Mouse (Mus musculus): ENCODE measurements around the gene Atxn1l. TPM values are rescaled to one million over a fixed set of nuclear protein-coding genes. Genes with fewer than 3 reads are reported as not detected.

The Atxn1l gene
- polyA plus RNA-seq, 1 experiment from 2014 or later: 7.1 TPM

- ATAC-seq (ENCODE audit: insufficient number of reproducible peaks, low FRiP score, low TSS enrichment, low read depth): no peak
- Histone ChIP-seq H3K4me1 (peaks cover 8% of the 10 kb centered on the region), H3K36me3 (no peaks in the 10 kb centered on the region), H3K4me2 (replicated peaks) (no peak overlapping the region), H3K9ac (no peak overlapping the region), H3K4me3 (replicated peaks) (no peak overlapping the region), H3K9me3 (replicated peaks) (no peaks in the 10 kb centered on the region), H3K27me3 (0 out of 2 replicates have a peak, but pooled peaks cover 2% of the 10 kb centered on the region), H3K27ac (replicated peaks) (no peak overlapping the region)
- 68% methylated on average over 1 of the region's 1 CpGs for WGBS
Measured at GRCm38 (mm10) chr8:109697754-109698153, 39.8 kb downstream of the Atxn1l start.

GRCm38 (mm10) chr8:109694154-109694553 lies 43.4 kb downstream of the Atxn1l start:
- WGBS: 40% methylated on average over 6 of the region's 6 CpGs
- H3K9me3 ChIP-seq (replicated peaks): no peaks in the 10 kb centered on the region
- no peaks in the 10 kb centered on the region for H3K27me3 ChIP-seq
- no peaks in the 10 kb centered on the region for H3K36me3 ChIP-seq
- no peak overlapping the region for H3K9ac ChIP-seq
- 0 out of 2 replicates have a peak overlapping the region, but pooled peaks have one; percentile 86 for H3K27ac ChIP-seq (replicated peaks)
- ATAC-seq (ENCODE audit: insufficient number of reproducible peaks, low FRiP score, low TSS enrichment, low read depth): no peak
- H3K4me1 ChIP-seq: peaks cover 21% of the 10 kb centered on the region
- H3K4me2 ChIP-seq (replicated peaks): no peak overlapping the region
- H3K4me3 ChIP-seq (replicated peaks): peak overlapping the region; percentile 97; the same call in 1 of the 2 replicates

- Histone ChIP-seq H3K27me3 (no peaks in the 10 kb centered on the region), H3K9ac (peak within 1 kb of the TSS; percentile 96), H3K27ac (replicated peaks) (peak within 1 kb of the TSS; percentile 86), H3K4me1 (peaks cover 21% of the 10 kb centered on the region), H3K4me3 (replicated peaks) (peak within 1 kb of the TSS; percentile 97), H3K4me2 (replicated peaks) (peak within 1 kb of the TSS; percentile 83), H3K9me3 (replicated peaks) (no peaks in the 10 kb centered on the region), H3K36me3 (no peaks in the 10 kb centered on the region)
- peak; percentile 97 for ATAC-seq (ENCODE audit: insufficient number of reproducible peaks, low FRiP score, low TSS enrichment, low read depth)
- under 1% methylated on average over 57 of the region's 57 CpGs for WGBS
Measured at GRCm38 (mm10) chr8:109693146-109693900, 44.2 kb downstream of the Atxn1l start, which contains the start of gene Ist1. TSS of gene Ist1 (minus strand) at chr8:109693260.

GRCm38 (mm10) chr8:109692443-109693145 lies 44.9 kb downstream of the Atxn1l start:
- no peaks in the 10 kb centered on the region for H3K9me3 ChIP-seq (replicated peaks)
- under 1% methylated on average over 38 of the region's 38 CpGs for WGBS
- no peaks in the 10 kb centered on the region for H3K36me3 ChIP-seq
- H3K4me3 ChIP-seq (replicated peaks): peak overlapping the region; percentile 97
- H3K4me1 ChIP-seq: peaks cover 21% of the 10 kb centered on the region
- peak overlapping the region; percentile 96 for H3K9ac ChIP-seq
- no peaks in the 10 kb centered on the region for H3K27me3 ChIP-seq
- peak overlapping the region; percentile 59 for H3K4me2 ChIP-seq (replicated peaks)
- H3K27ac ChIP-seq (replicated peaks): peak overlapping the region; percentile 78
- peak; percentile 68 for ATAC-seq (ENCODE audit: insufficient number of reproducible peaks, low FRiP score, low TSS enrichment, low read depth)

- no peak overlapping the region for H3K27ac ChIP-seq (replicated peaks)
- H3K9me3 ChIP-seq (replicated peaks): no peaks in the 10 kb centered on the region
- H3K4me2 ChIP-seq (replicated peaks): peak overlapping the region; percentile 59
- H3K36me3 ChIP-seq: no peaks in the 10 kb centered on the region
- 38% methylated on average over 5 of the region's 5 CpGs for WGBS
- no peak for ATAC-seq (ENCODE audit: insufficient number of reproducible peaks, low FRiP score, low TSS enrichment, low read depth)
- H3K27me3 ChIP-seq: no peaks in the 10 kb centered on the region
- H3K9ac ChIP-seq: no peak overlapping the region
- peaks cover 21% of the 10 kb centered on the region for H3K4me1 ChIP-seq
- H3K4me3 ChIP-seq (replicated peaks): peak overlapping the region; percentile 97
Measured at GRCm38 (mm10) chr8:109691769-109692168, 45.8 kb downstream of the Atxn1l start.

- H3K4me1 ChIP-seq: peaks cover 12% of the 10 kb centered on the region
- no peak overlapping the region for H3K9ac ChIP-seq
- WGBS: 90% methylated on average over 5 of the region's 5 CpGs
- ATAC-seq (ENCODE audit: insufficient number of reproducible peaks, low FRiP score, low TSS enrichment, low read depth): no peak
- H3K27ac ChIP-seq (replicated peaks): no peak overlapping the region
- no peak overlapping the region for H3K4me2 ChIP-seq (replicated peaks)
- H3K27me3 ChIP-seq: no peaks in the 10 kb centered on the region
- H3K9me3 ChIP-seq (replicated peaks): no peaks in the 10 kb centered on the region
- no peak overlapping the region for H3K4me3 ChIP-seq (replicated peaks)
- H3K36me3 ChIP-seq: peaks cover 15% of the 10 kb centered on the region
Measured at GRCm38 (mm10) chr8:109687248-109687647, 50.3 kb downstream of the Atxn1l start.

- no peak overlapping the region for H3K27ac ChIP-seq (replicated peaks)
- 88% methylated on average over 5 of the region's 5 CpGs for WGBS
- ATAC-seq (ENCODE audit: insufficient number of reproducible peaks, low FRiP score, low TSS enrichment, low read depth): no peak
- no peaks in the 10 kb centered on the region for H3K9me3 ChIP-seq (replicated peaks)
- H3K4me1 ChIP-seq: no peaks in the 10 kb centered on the region
- peaks cover 61% of the 10 kb centered on the region for H3K36me3 ChIP-seq
- no peak overlapping the region for H3K9ac ChIP-seq
- no peaks in the 10 kb centered on the region for H3K27me3 ChIP-seq
- no peak overlapping the region for H3K4me2 ChIP-seq (replicated peaks)
- H3K4me3 ChIP-seq (replicated peaks): no peak overlapping the region
Measured at GRCm38 (mm10) chr8:109682120-109682519, 55.4 kb downstream of the Atxn1l start.

GRCm38 (mm10) chr8:109681535-109681934 lies 56.0 kb downstream of the Atxn1l start:
- WGBS: 72% methylated on average over 3 of the region's 3 CpGs
- Histone ChIP-seq H3K4me2 (replicated peaks) (no peak overlapping the region), H3K9me3 (replicated peaks) (no peaks in the 10 kb centered on the region), H3K9ac (no peak overlapping the region), H3K4me3 (replicated peaks) (no peak overlapping the region), H3K27me3 (no peaks in the 10 kb centered on the region), H3K36me3 (peaks cover 66% of the 10 kb centered on the region), H3K4me1 (no peaks in the 10 kb centered on the region), H3K27ac (replicated peaks) (no peak overlapping the region)
- no peak for ATAC-seq (ENCODE audit: insufficient number of reproducible peaks, low FRiP score, low TSS enrichment, low read depth)

Other genes starting within 250 kb of the Atxn1l start
- gene Pmfbp1, start 243.7 kb downstream of the Atxn1l start, polyA plus RNA-seq (2015; fragmentation: Nextera tagmentation; extraction: Ambion mirVana): 0.07 TPM in 1 of 2 replicates, not detected in the other
- gene Dhx38, start 171.9 kb downstream of the Atxn1l start, polyA plus RNA-seq (2015; fragmentation: Nextera tagmentation; extraction: Ambion mirVana): 20.9 and 22.6 TPM in 2 replicates
- 23.3 and 27.8 TPM in 2 replicates for gene Txnl4b, start 171.8 kb downstream of the Atxn1l start, polyA plus RNA-seq (2015; fragmentation: Nextera tagmentation; extraction: Ambion mirVana)
- 6.6 and 8.2 TPM in 2 replicates for gene Hp, start 158.6 kb downstream of the Atxn1l start, polyA plus RNA-seq (2015; fragmentation: Nextera tagmentation; extraction: Ambion mirVana)
- 36.0 and 40.9 TPM in 2 replicates for gene Dhodh, start 129.1 kb downstream of the Atxn1l start, polyA plus RNA-seq (2015; fragmentation: Nextera tagmentation; extraction: Ambion mirVana)
- gene Pkd1l3, start 123.2 kb downstream of the Atxn1l start, polyA plus RNA-seq (2015; fragmentation: Nextera tagmentation; extraction: Ambion mirVana): 0.11 TPM in 1 of 2 replicates, not detected in the other
- 153 TPM in 2 replicates for gene Ist1, start 44.5 kb downstream of the Atxn1l start, polyA plus RNA-seq (2015; fragmentation: Nextera tagmentation; extraction: Ambion mirVana)
- gene Zfp821, start 32.2 kb downstream of the Atxn1l start, polyA plus RNA-seq (2015; fragmentation: Nextera tagmentation; extraction: Ambion mirVana): 31.0 and 33.1 TPM in 2 replicates
- gene Ap1g1, start 40.8 kb upstream of the Atxn1l start, polyA plus RNA-seq (2015; fragmentation: Nextera tagmentation; extraction: Ambion mirVana): 36.4 and 38.3 TPM in 2 replicates
- 3.3 and 3.6 TPM in 2 replicates for gene Phlpp2, start 130.8 kb upstream of the Atxn1l start, polyA plus RNA-seq (2015; fragmentation: Nextera tagmentation; extraction: Ambion mirVana)
- 5.2 and 5.6 TPM in 2 replicates for gene Marveld3, start 224.5 kb upstream of the Atxn1l start, polyA plus RNA-seq (2015; fragmentation: Nextera tagmentation; extraction: Ambion mirVana)

Data from embryonic facial prominence, embryonic 15.5 days (tissue).